Comparison of ENCODE assay signal across 23 mouse cellular contexts in the genomic region with DNA sequence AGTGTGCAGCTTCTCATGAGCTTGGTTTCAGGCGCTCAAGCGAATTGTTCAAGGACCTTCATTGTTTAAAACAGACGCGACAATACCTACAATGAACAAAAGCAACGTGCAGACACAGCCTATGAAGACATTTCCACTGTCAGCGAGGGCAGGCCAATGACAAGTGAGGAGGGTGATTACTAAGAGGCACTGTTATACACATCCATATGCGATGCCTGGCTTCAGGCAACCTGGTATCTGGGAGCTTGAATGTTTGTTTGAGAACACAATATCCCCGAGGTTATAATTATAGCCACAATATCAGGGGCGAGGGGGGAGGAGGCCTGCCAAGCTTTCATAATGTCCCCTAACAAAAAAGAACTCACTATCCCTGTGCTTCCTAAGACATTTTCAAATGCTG.
DNase-seq lines count a peak whose midpoint lies in the region; ATAC-seq and TF ChIP-seq lines count a peak whose summit lies in the region.
"Had no signal": no experiment of that assay in that cellular context is flagged by ENCODE, and none has a peak within 500 bp of the region (broad histone marks: within the 10 kb centered on the region; RNA-seq: fewer than 3 reads in every experiment).

No protein-coding gene starts in this region.

- no peaks in the 10 kb centered on the region for H3K9me3 ChIP-seq in heart, embryonic 11.5 days (replicated peaks; ENCODE audit: control insufficient read depth, low read length)
- no peaks in the 10 kb centered on the region for H3K9me3 ChIP-seq in hindbrain, embryonic 15.5 days
- no peaks in the 10 kb centered on the region for H3K9me3 ChIP-seq in hindbrain, embryonic 14.5 days (ENCODE audit: control insufficient read depth, low read length)
- H3K9me3 ChIP-seq in midbrain, embryonic 13.5 days: no peaks in the 10 kb centered on the region
- no peaks in the 10 kb centered on the region for H3K9me3 ChIP-seq in midbrain, embryonic 11.5 days (ENCODE audit: control insufficient read depth, low read length)
- H3K9me3 ChIP-seq: embryonic facial prominence, embryonic 15.5 days; forebrain, embryonic 10.5 days; hindbrain, embryonic 12.5 days had no signal

- TF ChIP-seq CTCF in brain, embryonic 14.5 days (IDR thresholded peaks at IDR 0.05; ENCODE audit: borderline replicate concordance, extremely low read depth, insufficient read depth, insufficient read length): no peak

- no peak overlapping the region for H3K4me2 ChIP-seq in heart, embryonic 11.5 days
- H3K4me2 ChIP-seq in hindbrain, embryonic 15.5 days: no peak overlapping the region
- H3K4me2 ChIP-seq in hindbrain, embryonic 14.5 days (replicated peaks): no peak overlapping the region
- H3K4me2 ChIP-seq in midbrain, embryonic 13.5 days (replicated peaks): no peak overlapping the region
- no peak overlapping the region for H3K4me2 ChIP-seq in midbrain, embryonic 11.5 days
- H3K4me2 ChIP-seq: embryonic facial prominence, embryonic 15.5 days; hindbrain, embryonic 12.5 days had no signal

- H3K36me3 ChIP-seq in heart, embryonic 11.5 days (ENCODE audit: control insufficient read depth, insufficient read depth, low read length): no peaks in the 10 kb centered on the region
- H3K36me3 ChIP-seq in hindbrain, embryonic 15.5 days: no peaks in the 10 kb centered on the region
- no peaks in the 10 kb centered on the region for H3K36me3 ChIP-seq in hindbrain, embryonic 14.5 days (replicated peaks; ENCODE audit: control insufficient read depth, insufficient read depth)
- H3K36me3 ChIP-seq in midbrain, embryonic 13.5 days: no peaks in the 10 kb centered on the region
- no peaks in the 10 kb centered on the region for H3K36me3 ChIP-seq in midbrain, embryonic 11.5 days (ENCODE audit: control insufficient read depth, insufficient read depth, low read length)
- H3K36me3 ChIP-seq: embryonic facial prominence, embryonic 15.5 days; forebrain, embryonic 10.5 days; G1E; hindbrain, embryonic 12.5 days had no signal

- ATAC-seq in heart, embryonic 11.5 days (replicated peaks; ENCODE audit: insufficient number of reproducible peaks, low FRiP score, low TSS enrichment): no peak
- 0 out of 2 replicates have a peak, but pooled peaks have one; percentile 23 for ATAC-seq in hindbrain, embryonic 15.5 days (ENCODE audit: low FRiP score, low read depth)
- no peak for ATAC-seq in hindbrain, embryonic 14.5 days (ENCODE audit: low FRiP score)
- ATAC-seq in midbrain, embryonic 13.5 days: 0 out of 2 replicates have a peak, but pooled peaks have one; percentile 43
- ATAC-seq in midbrain, embryonic 11.5 days (ENCODE audit: low FRiP score): no peak
- ATAC-seq: CD4-positive, CD25-positive, alpha-beta regulatory T cell, adult 4 months; forebrain, embryonic 14.5 days had no signal

- WGBS in heart, embryonic 11.5 days (ENCODE audit: insufficient replicate concordance): 79% methylated on average over 9 of the region's 9 CpGs
- WGBS in hindbrain, embryonic 15.5 days: 43% methylated on average over 9 of the region's 9 CpGs
- 41% methylated on average over 9 of the region's 9 CpGs for WGBS in hindbrain, embryonic 14.5 days
- WGBS in midbrain, embryonic 13.5 days: 52% methylated on average over 9 of the region's 9 CpGs
- WGBS in midbrain, embryonic 11.5 days: 57% methylated on average over 9 of the region's 9 CpGs

- no peaks in the 10 kb centered on the region for H3K27me3 ChIP-seq in heart, embryonic 11.5 days (ENCODE audit: control insufficient read depth, insufficient read depth, low read length)
- no peaks in the 10 kb centered on the region for H3K27me3 ChIP-seq in hindbrain, embryonic 15.5 days
- H3K27me3 ChIP-seq in hindbrain, embryonic 14.5 days (ENCODE audit: control insufficient read depth, insufficient read depth, low read length): no peaks in the 10 kb centered on the region
- peaks cover 6% of the 10 kb centered on the region for H3K27me3 ChIP-seq in midbrain, embryonic 13.5 days
- H3K27me3 ChIP-seq in midbrain, embryonic 11.5 days (ENCODE audit: control insufficient read depth, insufficient read depth, low read length): no peaks in the 10 kb centered on the region
- H3K27me3 ChIP-seq: embryonic facial prominence, embryonic 15.5 days had no signal

- TF ChIP-seq POLR2A in brain, embryonic 14.5 days (IDR thresholded peaks at IDR 0.05; ENCODE audit: borderline replicate concordance, extremely low read depth, insufficient read depth, insufficient read length, poor library complexity, severe bottlenecking): no peak

- H3K27ac ChIP-seq in heart, embryonic 11.5 days (ENCODE audit: low read depth, low read length): no peak overlapping the region
- no peak overlapping the region for H3K27ac ChIP-seq in hindbrain, embryonic 15.5 days (replicated peaks)
- H3K27ac ChIP-seq in hindbrain, embryonic 14.5 days: no peak overlapping the region
- H3K27ac ChIP-seq in midbrain, embryonic 13.5 days: no peak overlapping the region; the same call in 1 of the 2 replicates
- no peak overlapping the region for H3K27ac ChIP-seq in midbrain, embryonic 11.5 days (ENCODE audit: low read depth, low read length)
- H3K27ac ChIP-seq: embryonic facial prominence, embryonic 15.5 days; forebrain, embryonic 10.5 days; hindbrain, embryonic 12.5 days had no signal

- DNase-seq in heart, adult 11 months: peak; percentile 90
- no peak for DNase-seq in hindbrain, embryonic 14.5 days (ENCODE audit: low spot score)
- DNase-seq in midbrain, embryonic 11.5 days (ENCODE audit: low spot score, missing footprints): no peak
- peak; percentile 47 for DNase-seq in brain, embryonic 14.5 days (ENCODE audit: low read depth)
- DNase-seq in frontal cortex, postnatal 36 days (ENCODE audit: low spot score in 2 of 2): no peak
- DNase-seq: adrenal gland, adult 8-10 months; adrenal gland, postnatal 36 days; B cell, adult 2 months; cerebellum, adult 11 months; cerebellum, adult 8-10 months; cerebellum, postnatal 14 days; embryo, embryonic 11 days; heart, postnatal 36 days had no signal

- no peaks in the 10 kb centered on the region for H3K4me1 ChIP-seq in heart, embryonic 11.5 days (ENCODE audit: control insufficient read depth, insufficient read depth, low read length)
- no peaks in the 10 kb centered on the region for H3K4me1 ChIP-seq in hindbrain, embryonic 15.5 days (replicated peaks)
- peaks cover 10% of the 10 kb centered on the region; the same call in 1 of the 2 replicates for H3K4me1 ChIP-seq in hindbrain, embryonic 14.5 days (replicated peaks; ENCODE audit: control insufficient read depth, insufficient read depth, low read length)
- H3K4me1 ChIP-seq in midbrain, embryonic 13.5 days (replicated peaks): 0 out of 2 replicates have a peak, but pooled peaks cover 5% of the 10 kb centered on the region
- no peaks in the 10 kb centered on the region for H3K4me1 ChIP-seq in midbrain, embryonic 11.5 days (ENCODE audit: control insufficient read depth, insufficient read depth, low read length)

- H3K9ac ChIP-seq in heart, embryonic 11.5 days (ENCODE audit: low read depth, low read length): no peak overlapping the region
- no peak overlapping the region for H3K9ac ChIP-seq in hindbrain, embryonic 15.5 days
- H3K9ac ChIP-seq in hindbrain, embryonic 14.5 days: no peak overlapping the region
- no peak overlapping the region for H3K9ac ChIP-seq in midbrain, embryonic 13.5 days (replicated peaks)
- H3K9ac ChIP-seq in midbrain, embryonic 11.5 days (ENCODE audit: low read length): no peak overlapping the region
- H3K9ac ChIP-seq: embryonic facial prominence, embryonic 15.5 days; hindbrain, embryonic 12.5 days had no signal

- no peak overlapping the region for H3K4me3 ChIP-seq in heart, embryonic 11.5 days (ENCODE audit: low read depth, low read length)
- no peak overlapping the region for H3K4me3 ChIP-seq in hindbrain, embryonic 15.5 days
- H3K4me3 ChIP-seq in hindbrain, embryonic 14.5 days (replicated peaks; ENCODE audit: low read length): no peak overlapping the region
- no peak overlapping the region for H3K4me3 ChIP-seq in midbrain, embryonic 13.5 days (replicated peaks)
- H3K4me3 ChIP-seq in midbrain, embryonic 11.5 days (ENCODE audit: low read depth, low read length): no peak overlapping the region
- H3K4me3 ChIP-seq: embryonic facial prominence, embryonic 15.5 days; erythroblast, embryonic 14.5 days; forebrain, embryonic 10.5 days; hindbrain, embryonic 12.5 days had no signal

Comparison
In these comparisons a context has a peak if more than half of its experiments do, and no peak if none do; other contexts are left out.
1. ATAC-seq: peak in hindbrain, embryonic 15.5 days (single experiment) and midbrain, embryonic 13.5 days (single experiment); none in heart, embryonic 11.5 days (single experiment), hindbrain, embryonic 14.5 days (single experiment) and midbrain, embryonic 11.5 days (single experiment).
2. DNase-seq: peak in heart, adult 11 months (single experiment) and brain, embryonic 14.5 days (single experiment); none in hindbrain, embryonic 14.5 days (single experiment), midbrain, embryonic 11.5 days (single experiment) and frontal cortex, postnatal 36 days (0 of 2).